Mouse (Mus musculus) A20 (cell line): ENCODE measurements around the gene Gnas.

Experiments
- DNase-seq: peaks from one replicate; pipeline ENCODE4 v3.0.0-alpha.2; 2011; ENCODE audit warnings: low read depth, low spot score

Gene Gnas

GRCm38 (mm10) chr2:174327295-174327981, 43.3 kb downstream of the Gnas start:
- peak; percentile 98 for DNase-seq

DNA sequence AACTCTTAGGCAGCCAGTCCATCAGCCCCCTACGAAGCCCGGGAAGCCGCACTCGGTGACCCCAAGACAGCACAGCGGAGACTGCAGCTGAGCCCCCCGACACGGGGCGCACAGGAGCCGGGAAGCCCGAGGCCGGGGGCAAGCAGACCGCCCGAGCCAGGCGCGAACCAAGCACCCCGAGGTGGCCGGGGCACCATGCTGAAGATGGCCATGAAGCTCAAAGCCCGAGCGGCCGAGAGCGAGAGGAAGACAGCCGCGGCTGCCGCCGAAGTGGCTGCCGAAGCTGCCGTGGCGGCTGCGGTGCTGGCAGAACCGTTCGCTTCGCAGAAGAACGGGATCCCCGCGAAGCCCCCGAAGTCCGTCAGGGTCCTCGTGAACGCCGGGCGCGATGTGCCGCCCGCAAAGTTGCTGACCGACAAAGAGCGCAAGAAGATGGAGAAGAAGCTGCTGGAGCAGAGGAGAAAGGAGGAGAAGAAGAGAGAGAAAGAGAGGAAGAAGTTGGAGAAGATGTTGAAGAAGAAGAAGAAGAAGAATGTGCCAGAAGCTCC, 44.3 kb downstream of the Gnas start:
- no peak for DNase-seq

GRCm38 (mm10) chr2:174328926-174329662, 45.0 kb downstream of the Gnas start:
- peak; percentile 90 for DNase-seq

DNA sequence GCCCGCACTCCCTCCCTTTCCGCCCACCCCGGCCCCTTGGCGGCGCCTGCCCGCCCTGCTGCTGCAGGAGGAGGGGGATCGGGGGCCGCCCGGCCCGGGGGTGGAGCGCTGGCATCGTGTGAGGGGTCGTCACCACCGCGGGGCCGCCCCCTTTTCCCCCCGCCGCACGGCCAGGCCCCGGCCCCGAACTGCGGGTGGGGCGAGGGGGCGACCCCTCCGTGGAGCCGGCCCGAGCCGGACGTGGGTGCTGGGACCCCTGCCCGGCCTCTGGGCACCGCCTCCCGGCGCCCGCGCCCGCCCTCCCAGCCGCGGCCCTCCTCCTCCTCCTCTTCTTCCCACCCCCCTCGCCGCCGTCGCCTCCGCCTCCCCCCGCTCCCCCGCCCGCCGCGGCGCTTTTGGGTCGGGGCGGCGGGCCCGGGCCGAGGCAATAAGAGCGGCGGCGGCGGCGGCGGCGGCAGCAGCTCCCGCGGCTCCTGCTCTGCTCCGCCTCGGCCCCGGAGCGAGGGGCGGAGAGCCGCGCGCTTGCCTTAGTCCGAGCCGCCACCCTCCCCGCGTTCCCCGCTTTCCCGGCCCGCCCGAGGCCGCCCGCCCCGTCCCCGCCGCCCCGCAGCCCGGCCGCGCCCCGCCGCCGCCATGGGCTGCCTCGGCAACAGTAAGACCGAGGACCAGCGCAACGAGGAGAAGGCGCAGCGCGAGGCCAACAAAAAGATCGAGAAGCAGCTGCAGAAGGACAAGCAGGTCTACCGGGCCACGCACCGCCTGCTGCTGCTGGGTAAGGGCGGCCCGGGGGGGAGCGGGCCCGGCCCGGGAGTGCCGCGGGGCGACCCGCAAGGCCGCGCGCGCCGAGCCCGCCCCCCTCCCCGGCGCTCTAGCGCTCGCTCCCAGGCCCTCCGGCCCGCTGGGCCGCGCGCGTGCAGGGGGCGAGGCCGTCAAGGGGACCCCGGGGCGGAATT, 45.8 kb downstream of the Gnas start:
- peak; percentile 90 for DNase-seq

DNA sequence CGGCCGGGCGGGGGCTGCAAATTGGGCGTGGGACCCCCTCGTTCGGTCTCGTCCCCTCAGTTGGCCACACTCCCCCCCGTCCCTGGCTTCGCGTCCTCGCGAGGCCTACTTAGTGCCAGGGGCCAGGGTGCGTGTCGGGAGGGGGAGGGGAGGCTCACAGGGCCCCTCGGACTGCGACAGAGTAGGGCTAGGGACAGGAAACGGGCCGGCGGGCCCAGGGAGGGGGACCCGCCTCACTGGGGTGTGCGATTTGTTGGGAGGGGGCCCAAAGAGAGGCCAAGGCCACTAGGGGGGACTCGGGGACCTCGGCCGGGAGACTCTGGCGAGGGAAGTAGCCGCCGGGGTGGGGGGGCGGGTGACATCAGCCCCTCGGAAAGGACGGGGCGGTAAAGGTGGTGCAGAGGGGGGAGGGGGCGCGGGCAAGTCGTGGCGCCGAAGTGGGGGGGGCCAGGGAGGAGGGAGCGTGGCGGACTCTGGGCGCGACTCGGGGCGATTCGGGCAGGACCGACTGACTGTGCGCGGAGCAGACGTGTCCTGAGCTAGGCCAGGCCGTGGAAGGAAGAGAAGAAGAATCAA, 46.6 kb downstream of the Gnas start:
- peak; percentile 84 for DNase-seq

DNA sequence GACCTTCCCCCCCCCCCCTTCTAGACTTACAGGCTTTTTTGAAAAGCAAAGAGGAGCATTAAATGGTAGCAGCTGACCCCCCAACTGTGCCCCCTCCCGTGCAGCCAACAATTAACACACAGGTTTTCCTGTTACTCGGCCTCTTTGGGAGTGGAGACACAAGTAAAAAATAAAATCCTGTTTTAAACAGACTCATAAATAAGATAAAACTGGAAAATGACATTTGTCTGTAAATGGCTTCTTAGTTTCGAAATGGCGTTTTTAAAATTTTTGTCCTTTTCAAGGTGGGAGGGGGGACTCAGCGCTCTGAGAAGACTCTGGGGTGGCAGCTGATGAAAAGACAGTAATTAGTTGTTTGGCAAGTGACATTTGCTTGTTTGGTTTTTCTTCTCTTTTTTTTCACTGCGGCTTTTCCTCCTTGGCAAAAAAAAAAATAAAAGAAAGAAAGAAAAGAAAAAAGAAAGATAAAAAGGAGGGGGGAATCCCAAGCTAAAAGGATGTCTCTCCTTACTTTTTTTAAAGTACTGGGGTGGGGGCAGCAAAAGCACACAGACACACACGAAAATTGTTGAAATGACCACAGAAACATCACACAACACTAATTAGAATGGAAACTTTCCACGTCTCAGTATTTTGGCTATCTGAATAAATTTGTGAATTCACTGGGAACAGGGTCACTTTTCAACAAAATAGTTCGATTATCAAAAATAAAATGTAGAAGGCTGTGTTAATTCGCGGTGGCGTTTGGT, 47.3 kb downstream of the Gnas start:
- peak; percentile 61 for DNase-seq

DNA sequence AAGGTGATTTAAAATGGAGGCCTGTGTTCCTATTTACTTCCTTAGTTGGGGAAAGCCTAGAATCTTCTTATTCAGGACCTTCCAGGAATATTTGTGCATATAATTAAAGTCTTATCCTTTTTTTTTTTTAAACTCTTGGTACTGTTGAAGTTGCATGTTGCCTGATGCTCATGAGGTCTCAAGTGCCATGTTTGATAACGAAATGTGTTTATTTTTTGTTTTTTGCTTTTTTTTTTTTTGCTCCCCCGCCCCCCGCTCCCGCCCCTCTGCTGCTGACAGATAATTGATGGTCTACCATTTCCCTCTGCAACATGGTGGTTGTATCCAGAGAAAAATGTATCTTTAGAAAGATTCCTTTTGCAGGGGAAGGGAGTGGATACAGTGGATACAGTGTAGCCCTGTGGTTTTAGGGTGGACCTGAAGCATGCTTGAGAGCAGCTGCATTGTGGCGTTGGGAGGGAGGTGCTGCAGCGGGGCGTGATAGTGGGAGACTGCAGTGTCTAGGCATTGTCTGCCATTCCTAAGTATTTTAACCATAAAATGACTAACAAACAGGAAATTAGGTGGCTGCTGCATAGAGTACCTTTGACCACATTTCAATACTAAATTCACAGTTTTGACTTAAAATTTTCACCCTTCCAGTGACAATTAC, 49.2 kb downstream of the Gnas start:
- DNase-seq = no peak

DNA sequence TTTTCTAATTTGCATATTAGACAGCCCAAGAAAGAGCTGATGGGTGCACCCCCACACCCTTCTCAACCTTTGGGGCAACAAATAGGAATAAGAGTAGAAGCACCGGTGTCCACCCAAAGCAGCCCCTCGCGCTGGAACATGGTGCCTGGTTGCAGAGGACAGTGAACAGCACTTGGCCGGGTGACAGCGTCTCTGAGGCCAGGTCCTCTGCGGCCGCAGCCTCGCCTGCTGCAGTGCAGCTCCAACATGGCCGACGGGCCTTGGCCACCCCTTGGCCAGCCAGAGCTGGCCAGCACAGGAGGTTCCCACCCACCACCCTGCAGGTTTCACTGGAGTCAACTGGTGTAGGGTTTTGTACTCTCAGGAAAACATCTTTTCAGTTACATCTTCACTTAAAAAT, 50.3 kb downstream of the Gnas start:
- DNase-seq = no peak

- DNase-seq = no peak
Measured at GRCm38 (mm10) chr2:174337275-174337674, 53.2 kb downstream of the Gnas start.

- no peak for DNase-seq
Measured at GRCm38 (mm10) chr2:174339701-174340100, 55.6 kb downstream of the Gnas start.

DNA sequence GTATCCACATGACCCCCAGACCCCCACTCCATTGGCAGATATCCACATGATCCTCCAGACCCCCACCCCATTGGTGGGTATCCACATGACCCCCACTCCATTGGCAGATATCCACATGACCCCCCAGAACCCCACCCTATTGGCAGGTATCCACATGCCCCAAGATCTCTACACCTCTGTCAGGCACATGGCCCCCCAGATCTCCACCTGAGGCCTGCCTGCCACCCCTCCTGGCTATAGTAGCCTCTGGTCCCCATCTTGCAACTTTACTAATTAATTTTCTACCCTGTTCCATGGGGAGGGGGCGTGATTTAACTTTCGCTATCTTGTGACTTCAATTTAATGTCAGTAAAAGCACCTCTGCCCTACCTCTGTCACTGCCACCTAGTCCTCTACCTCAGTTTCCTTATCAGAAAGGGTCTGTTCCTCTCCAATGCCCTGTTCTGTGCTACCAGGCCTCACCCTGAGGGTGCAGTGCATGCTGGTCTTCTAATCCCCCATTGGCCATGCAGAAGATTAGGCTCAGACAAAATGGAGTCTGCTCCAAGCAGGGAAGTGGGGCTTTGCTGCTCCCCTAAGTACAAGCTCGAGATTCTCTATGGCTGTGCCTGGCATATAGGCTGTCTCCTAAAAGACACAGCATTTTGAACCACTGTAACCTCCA, 56.2 kb downstream of the Gnas start:
- no peak for DNase-seq

DNA sequence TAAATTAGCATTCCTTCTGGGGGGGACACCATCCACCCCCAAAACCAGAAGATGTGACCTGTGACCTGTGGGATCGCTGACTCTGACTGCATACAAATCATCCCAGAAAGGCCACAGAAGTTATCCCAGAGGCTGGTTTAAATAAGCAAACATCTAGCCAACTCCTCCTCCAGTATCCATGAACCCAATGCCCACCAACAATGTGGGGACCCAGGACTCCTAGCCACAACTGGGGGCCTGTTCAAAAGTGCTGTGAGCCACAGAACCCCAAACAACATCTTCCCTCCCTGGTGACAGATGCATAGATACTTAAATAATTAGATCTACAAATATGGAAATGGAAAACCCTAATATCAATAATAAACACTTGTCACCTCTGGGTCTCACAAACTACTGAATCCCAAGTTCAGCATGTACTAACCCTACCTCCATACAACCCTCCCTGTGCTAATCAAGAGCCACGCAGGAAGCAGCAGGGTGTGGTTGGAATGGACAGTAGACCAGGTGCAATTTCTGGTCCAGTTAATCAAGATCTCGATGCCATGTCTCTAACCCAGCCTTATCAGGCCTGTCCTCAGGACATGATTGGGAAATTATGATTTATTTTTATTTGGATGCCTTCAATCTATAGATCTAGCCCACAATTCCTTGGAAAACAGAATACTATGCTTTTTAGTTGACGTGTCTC, 56.9 kb downstream of the Gnas start:
- no peak for DNase-seq

DNA sequence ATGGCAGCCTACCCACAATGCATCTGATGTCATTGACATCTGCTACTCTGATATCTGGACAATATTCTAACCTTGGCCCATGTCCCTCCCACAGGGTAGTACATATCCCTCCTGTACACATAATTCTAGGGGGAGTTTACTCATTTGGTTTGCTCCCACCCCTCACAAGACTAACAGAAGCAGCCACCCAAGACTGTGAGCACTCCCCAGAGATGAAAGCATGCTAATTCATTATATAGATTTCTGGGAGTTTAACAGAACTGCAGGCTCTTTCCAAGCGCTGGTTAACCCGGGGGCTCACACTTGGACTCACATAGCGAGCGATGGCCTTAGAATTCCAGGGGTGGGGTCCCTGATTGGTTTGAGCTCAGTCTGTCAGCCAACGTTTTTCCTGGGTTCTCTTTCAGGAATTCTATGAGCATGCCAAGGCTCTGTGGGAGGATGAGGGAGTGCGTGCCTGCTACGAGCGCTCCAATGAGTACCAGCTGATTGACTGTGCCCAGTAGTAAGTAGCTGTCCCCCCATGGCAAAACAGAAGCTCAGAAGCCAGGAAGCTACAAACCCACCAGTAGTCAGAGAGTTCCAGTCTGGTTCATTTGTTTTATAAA, 58.8 kb downstream of the Gnas start:
- DNase-seq = no peak

- no peak for DNase-seq
Measured at GRCm38 (mm10) chr2:174343566-174343965, 59.4 kb downstream of the Gnas start.

DNA sequence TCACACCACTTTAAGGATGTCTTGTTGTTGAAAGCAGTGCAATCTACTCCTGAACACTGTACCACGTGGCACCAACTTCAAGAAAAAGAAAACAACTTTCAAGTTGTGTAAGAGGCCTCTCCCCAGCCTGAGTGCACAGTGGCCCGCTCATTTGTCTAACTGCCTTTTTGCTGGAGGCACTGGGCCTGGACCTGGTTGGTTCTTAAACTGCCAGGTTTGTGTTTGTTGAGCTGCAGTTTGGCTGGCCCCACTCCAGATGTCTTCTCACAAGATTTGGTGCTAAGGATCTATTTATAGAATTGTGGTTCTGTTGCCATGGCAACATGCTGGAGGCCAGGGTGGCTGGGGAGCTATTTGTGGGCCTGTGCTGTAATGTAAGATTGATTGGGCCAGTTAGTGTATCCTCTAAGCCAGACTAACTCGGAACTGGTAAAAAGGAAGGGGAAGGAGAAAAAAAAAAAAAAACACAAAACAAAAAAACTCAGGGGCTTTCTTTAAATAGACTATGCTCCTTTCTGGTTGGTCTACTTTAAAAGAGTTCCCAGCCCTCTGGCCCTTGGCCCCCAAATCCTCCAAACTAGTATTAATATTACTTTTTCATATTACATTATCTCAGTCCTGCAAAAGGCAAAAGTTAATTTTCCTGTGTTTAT, 60.0 kb downstream of the Gnas start:
- DNase-seq = peak; percentile 96

GRCm38 (mm10) chr2:174344996-174345395, 60.9 kb downstream of the Gnas start:
- DNase-seq = no peak

DNA sequence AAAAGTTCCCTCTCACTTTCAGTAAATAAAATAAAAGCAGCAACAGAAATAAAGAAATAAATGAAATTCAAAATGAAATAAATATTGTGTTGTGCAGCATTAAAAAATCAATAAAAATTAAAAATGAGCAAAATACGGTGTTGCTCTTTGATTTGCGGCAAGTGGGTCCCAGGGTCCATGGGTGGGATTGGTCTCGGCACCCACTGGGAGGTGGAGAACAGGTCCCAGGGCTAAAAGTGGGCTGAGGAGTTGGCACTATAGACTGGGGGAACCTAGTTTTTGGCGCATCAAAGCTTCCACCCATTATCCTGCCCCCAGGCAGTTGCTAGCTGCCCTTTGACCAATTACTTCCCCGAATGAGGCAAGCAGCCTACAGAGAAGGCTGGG, 62.5 kb downstream of the Gnas start, which contains the start of gene Gm20721:
Gene Gm20721 (minus strand): TSS at position 101 of the 387 bp plus-strand sequence.
- no peak for DNase-seq
